Mouse (Mus musculus) liver, embryonic 12.5 days (tissue): Measurements from ENCODE around the gene Ccm2. TPM values are rescaled to one million over a fixed set of nuclear protein-coding genes. Genes with fewer than 3 reads are reported as not detected.
A peak's percentile ranks its signal among the peaks of the same experiment; 100 is the strongest.
"Not testable (repeated sequence)": the region's sequence is repeated elsewhere in the genome, so short reads cannot be mapped to it uniquely, and the experiment has no call there.

Experiments
- ATAC-seq: fragments of 200-750 bp; cut with Nextera tagmentation; 2 replicates; pipeline ENCODE4 v1.8.0; 2017; ENCODE audit warnings: moderate number of reproducible peaks, mild to moderate bottlenecking, moderate library complexity
- H3K27ac ChIP-seq: fragments of 300-500 bp; sonication (generic); 2 replicates; pipeline ENCODE4 v1.5.1; 2016; ENCODE audit warnings: mild to moderate bottlenecking
- H3K27me3 ChIP-seq: fragments of 300-500 bp; sonication (generic); replicated peaks from 2 replicates; pipeline ENCODE4 v1.6.1; 2016; ENCODE audit warnings: mild to moderate bottlenecking, moderate library complexity
- H3K36me3 ChIP-seq: fragments of 300-500 bp; sonication (generic); 2 replicates; pipeline ENCODE4 v1.6.1; 2016; ENCODE audit warnings: mild to moderate bottlenecking, moderate library complexity
- H3K4me1 ChIP-seq: fragments of 300-500 bp; sonication (generic); 2 replicates; pipeline ENCODE4 v1.6.1; 2016
- H3K4me2 ChIP-seq: fragments of 300-500 bp; sonication (generic); 2 replicates; pipeline ENCODE4 v1.6.1; 2016; ENCODE audit warnings: mild to moderate bottlenecking, moderate library complexity
- H3K4me3 ChIP-seq: fragments of 300-500 bp; sonication (generic); 2 replicates; pipeline ENCODE4 v1.5.1; 2016; ENCODE audit warnings: mild to moderate bottlenecking, moderate library complexity
- H3K9ac ChIP-seq: fragments of 300-500 bp; sonication (generic); 2 replicates; pipeline ENCODE4 v1.6.1; 2016; ENCODE audit warnings: mild to moderate bottlenecking, moderate library complexity
- H3K9me3 ChIP-seq: fragments of 300-500 bp; sonication (generic); replicated peaks from 2 replicates; pipeline ENCODE4 v1.6.1; 2016; ENCODE audit warnings: mild to moderate bottlenecking, moderate library complexity
- WGBS: fragments of 180-500 bp; shearing (Covaris S2); methylation state at CpG from one replicate; pipeline ENCODE4 v1.1.7; 2016; ENCODE audit not compliant: insufficient replicate concordance; 5-methylcytosine and 5-hydroxymethylcytosine counted together
- polyA plus RNA-seq: library from polyadenylated mRNA; unstranded; fragments of >200 nt; fragmentation: Nextera tagmentation; extraction: Ambion mirVana; gene quantifications from 2 replicates; pipeline ENCODE4 v1.2.1, GENCODE M21; 2016

Ccm2 gene
- polyA plus RNA-seq, 1 experiment from 2014 or later = 60.0 TPM

GRCm38 (mm10) chr11:6522782-6523525 lies 23.7 kb upstream of the Ccm2 start:
- H3K4me2 ChIP-seq = no peak overlapping the region
- no peak overlapping the region for H3K9ac ChIP-seq
- H3K36me3 ChIP-seq = peaks cover 40% of the 10 kb centered on the region
- 65% methylated on average over 9 of the region's 9 CpGs for WGBS
- no peaks in the 10 kb centered on the region for H3K27me3 ChIP-seq
- ATAC-seq = no peak
- H3K4me1 ChIP-seq = peaks cover 44% of the 10 kb centered on the region
- 0 out of 2 replicates have a peak overlapping the region, but pooled peaks have one; percentile 30 for H3K27ac ChIP-seq
- no peak overlapping the region for H3K4me3 ChIP-seq
- H3K9me3 ChIP-seq = no peaks in the 10 kb centered on the region

- no peaks in the 10 kb centered on the region for H3K27me3 ChIP-seq
- peaks cover 40% of the 10 kb centered on the region for H3K36me3 ChIP-seq
- H3K4me3 ChIP-seq = no peak overlapping the region
- no peak overlapping the region for H3K27ac ChIP-seq
- no peak overlapping the region for H3K4me2 ChIP-seq
- ATAC-seq = no peak
- peaks cover 48% of the 10 kb centered on the region for H3K4me1 ChIP-seq
- H3K9me3 ChIP-seq = no peaks in the 10 kb centered on the region
- WGBS = 20% methylated on average over 1 of the region's 1 CpGs
- no peak overlapping the region for H3K9ac ChIP-seq
These were observed 23.0 kb upstream of the Ccm2 start for GRCm38 (mm10) chr11:6523662-6524088.

GRCm38 (mm10) chr11:6524165-6524879 lies 22.4 kb upstream of the Ccm2 start:
- WGBS = 73% methylated on average over 8 of the region's 8 CpGs

GRCm38 (mm10) chr11:6524880-6525238 lies 21.8 kb upstream of the Ccm2 start:
- no peaks in the 10 kb centered on the region for H3K9me3 ChIP-seq
- H3K9ac ChIP-seq = no peak overlapping the region
- ATAC-seq = no peak
- H3K27ac ChIP-seq = peak overlapping the region; percentile 17; the same call in 1 of the 2 replicates
- H3K4me2 ChIP-seq = no peak overlapping the region
- peaks cover 47% of the 10 kb centered on the region for H3K4me1 ChIP-seq
- H3K27me3 ChIP-seq = no peaks in the 10 kb centered on the region
- H3K36me3 ChIP-seq = peaks cover 40% of the 10 kb centered on the region
- no peak overlapping the region for H3K4me3 ChIP-seq
- WGBS = 81% methylated on average over 4 of the region's 4 CpGs

More at GRCm38 (mm10) chr11:6524165-6524879, 22.4 kb upstream of the Ccm2 start:
- Histone ChIP-seq H3K36me3 (peaks cover 40% of the 10 kb centered on the region), H3K4me2 (no peak overlapping the region), H3K27ac (peak overlapping the region; percentile 17; the same call in 1 of the 2 replicates), H3K27me3 (no peaks in the 10 kb centered on the region), H3K9me3 (no peaks in the 10 kb centered on the region), H3K4me1 (peaks cover 51% of the 10 kb centered on the region), H3K9ac (no peak overlapping the region), H3K4me3 (no peak overlapping the region)
- no peak for ATAC-seq

- Histone ChIP-seq H3K36me3 (peaks cover 40% of the 10 kb centered on the region), H3K27ac (peak overlapping the region; percentile 4; the same call in 1 of the 2 replicates)
- ATAC-seq = no peak
These were observed 21.4 kb upstream of the Ccm2 start for GRCm38 (mm10) chr11:6525241-6525640.

GRCm38 (mm10) chr11:6526526-6527255 lies 20.0 kb upstream of the Ccm2 start:
- Histone ChIP-seq H3K27ac (peak overlapping the region; percentile 86), H3K4me3 (peak overlapping the region; percentile 72), H3K9ac (peak overlapping the region; percentile 86), H3K36me3 (peaks cover 40% of the 10 kb centered on the region), H3K4me2 (peak overlapping the region; percentile 87), H3K4me1 (peaks cover 36% of the 10 kb centered on the region)
- not testable (repeated sequence) for H3K9me3 ChIP-seq, ATAC-seq, H3K27me3 ChIP-seq
- WGBS = 22% methylated on average over 13 of the region's 16 CpGs

More at GRCm38 (mm10) chr11:6525241-6525640, 21.4 kb upstream of the Ccm2 start:
- Histone ChIP-seq H3K4me3 (no peak overlapping the region), H3K9me3 (no peaks in the 10 kb centered on the region), H3K9ac (no peak overlapping the region), H3K4me1 (peaks cover 43% of the 10 kb centered on the region), H3K4me2 (no peak overlapping the region), H3K27me3 (no peaks in the 10 kb centered on the region)
- 79% methylated on average over 1 of the region's 1 CpGs for WGBS

GRCm38 (mm10) chr11:6527256-6528185 lies 19.2 kb upstream of the Ccm2 start:
- peak overlapping the region; percentile 86 for H3K9ac ChIP-seq
- H3K4me3 ChIP-seq = peak overlapping the region; percentile 72
- ATAC-seq = peak; percentile 12; the same call in 1 of the 2 replicates
- 6% methylated on average over 10 of the region's 10 CpGs for WGBS
- peaks cover 40% of the 10 kb centered on the region for H3K36me3 ChIP-seq
- H3K4me2 ChIP-seq = peak overlapping the region; percentile 87
- H3K9me3 ChIP-seq = no peaks in the 10 kb centered on the region
- H3K4me1 ChIP-seq = peaks cover 31% of the 10 kb centered on the region
- H3K27me3 ChIP-seq = no peaks in the 10 kb centered on the region
- H3K27ac ChIP-seq = peak overlapping the region; percentile 86

- Histone ChIP-seq H3K9ac (peak overlapping the region; percentile 86), H3K36me3 (peaks cover 40% of the 10 kb centered on the region), H3K27ac (peak overlapping the region; percentile 86), H3K4me2 (peak overlapping the region; percentile 87), H3K27me3 (no peaks in the 10 kb centered on the region), H3K4me3 (peak overlapping the region; percentile 72), H3K4me1 (peaks cover 28% of the 10 kb centered on the region), H3K9me3 (no peaks in the 10 kb centered on the region)
- peak; percentile 93 for ATAC-seq
- WGBS = under 1% methylated on average over 51 of the region's 51 CpGs
These were observed 18.3 kb upstream of the Ccm2 start for GRCm38 (mm10) chr11:6528186-6529006.

GRCm38 (mm10) chr11:6529961-6530360 lies 16.7 kb upstream of the Ccm2 start:
- 87% methylated on average over 8 of the region's 8 CpGs for WGBS
- Histone ChIP-seq H3K4me1 (peaks cover 27% of the 10 kb centered on the region), H3K9ac (no peak overlapping the region), H3K4me2 (no peak overlapping the region), H3K27me3 (no peaks in the 10 kb centered on the region), H3K9me3 (no peaks in the 10 kb centered on the region), H3K36me3 (peaks cover 25% of the 10 kb centered on the region), H3K4me3 (no peak overlapping the region), H3K27ac (no peak overlapping the region)
- no peak for ATAC-seq

- peaks cover 17% of the 10 kb centered on the region for H3K36me3 ChIP-seq
- WGBS = 70% methylated on average over 3 of the region's 3 CpGs
- H3K9ac ChIP-seq = no peak overlapping the region
- no peaks in the 10 kb centered on the region for H3K9me3 ChIP-seq
- no peak overlapping the region for H3K4me2 ChIP-seq
- no peak overlapping the region for H3K4me3 ChIP-seq
- no peak overlapping the region for H3K27ac ChIP-seq
- H3K27me3 ChIP-seq = no peaks in the 10 kb centered on the region
- no peak for ATAC-seq
- H3K4me1 ChIP-seq = peaks cover 25% of the 10 kb centered on the region
These were observed 15.9 kb upstream of the Ccm2 start for GRCm38 (mm10) chr11:6530746-6531145.
